Mouse (Mus musculus): ENCODE measurements around the gene Hnrnpa2b1. TPM values are rescaled to one million over a fixed set of nuclear protein-coding genes. Genes with fewer than 3 reads are reported as not detected.

The Hnrnpa2b1 gene
- total and polyA plus RNA-seq, 2 experiments from 2014 or later = 199 to 746 TPM

- ATAC-seq (ENCODE audit: low FRiP score) = no peak
- Histone ChIP-seq H3K9me3 (ENCODE audit: low read length) (no peaks in the 10 kb centered on the region), H3K4me1 (ENCODE audit: insufficient read depth, low read length) (0 out of 2 replicates have a peak, but pooled peaks cover 6% of the 10 kb centered on the region), H3K27ac (ENCODE audit: low read depth, low read length) (no peak overlapping the region), H3K27me3 (ENCODE audit: insufficient read depth, low read length) (no peaks in the 10 kb centered on the region), H3K36me3 (ENCODE audit: insufficient read depth, low read length) (peaks cover 4% of the 10 kb centered on the region; the same call in 1 of the 2 replicates), H3K4me2 (ENCODE audit: low read depth, low read length, poor library complexity, severe bottlenecking) (peak overlapping the region; percentile 47), H3K9ac (replicated peaks; ENCODE audit: low read length, poor library complexity, severe bottlenecking) (peak overlapping the region; percentile 42), H3K4me3 (ENCODE audit: low read depth, low read length) (peak overlapping the region; percentile 96)
- DNase-seq (ENCODE audit: low spot score) = no peak
- no peak for TF ChIP-seq CTCF (IDR thresholded peaks at IDR 0.05)
- 9% methylated on average over 3 of the region's 3 CpGs for WGBS
Observed at GRCm38 (mm10) chr6:51471782-51472181, 2.1 kb upstream of the Hnrnpa2b1 start.

GRCm38 (mm10) chr6:51471179-51471505 lies 1.4 kb upstream of the Hnrnpa2b1 start:
- ATAC-seq (ENCODE audit: low FRiP score) = no peak
- 0% methylated on average over 10 of the region's 10 CpGs for WGBS

GRCm38 (mm10) chr6:51470311-51471178 lies 851 bp upstream of the Hnrnpa2b1 start, which contains the start of gene Cbx3:
Cbx3 (plus strand) TSS chr6:51470360.
- Histone ChIP-seq H3K4me3 (ENCODE audit: low read depth, low read length) (peak within 1 kb of the TSS; percentile 96), H3K9me3 (ENCODE audit: low read length) (no peaks in the 10 kb centered on the region), H3K27me3 (ENCODE audit: insufficient read depth, low read length) (no peaks in the 10 kb centered on the region), H3K36me3 (ENCODE audit: insufficient read depth, low read length) (peaks cover 5% of the 10 kb centered on the region), H3K27ac (ENCODE audit: low read depth, low read length) (peak within 1 kb of the TSS; percentile 98), H3K4me2 (ENCODE audit: low read depth, low read length, poor library complexity, severe bottlenecking) (peak within 1 kb of the TSS; percentile 47), H3K4me1 (ENCODE audit: insufficient read depth, low read length) (0 out of 2 replicates have a peak, but pooled peaks cover 6% of the 10 kb centered on the region), H3K9ac (replicated peaks; ENCODE audit: low read length, poor library complexity, severe bottlenecking) (peak within 1 kb of the TSS; percentile 99)
- TF ChIP-seq CTCF (IDR thresholded peaks at IDR 0.05) = no peak
- ATAC-seq (ENCODE audit: low FRiP score) = peak; percentile 84
- under 1% methylated on average over 67 of the region's 99 CpGs for WGBS
- DNase-seq (ENCODE audit: low spot score) = peak; percentile 95

More at GRCm38 (mm10) chr6:51471179-51471505, 1.4 kb upstream of the Hnrnpa2b1 start:
- H3K36me3 ChIP-seq (ENCODE audit: insufficient read depth, low read length) = no peaks in the 10 kb centered on the region; the same call in 1 of the 2 replicates
- 0 out of 2 replicates have a peak, but pooled peaks cover 6% of the 10 kb centered on the region for H3K4me1 ChIP-seq (ENCODE audit: insufficient read depth, low read length)
- peak overlapping the region; percentile 96 for H3K4me3 ChIP-seq (ENCODE audit: low read depth, low read length)
- H3K4me2 ChIP-seq (ENCODE audit: low read depth, low read length, poor library complexity, severe bottlenecking) = peak overlapping the region; percentile 47
- H3K9ac ChIP-seq (replicated peaks; ENCODE audit: low read length, poor library complexity, severe bottlenecking) = peak overlapping the region; percentile 94
- TF ChIP-seq CTCF (IDR thresholded peaks at IDR 0.05) = no peak
- H3K9me3 ChIP-seq (ENCODE audit: low read length) = no peaks in the 10 kb centered on the region
- H3K27ac ChIP-seq (ENCODE audit: low read depth, low read length) = peak overlapping the region; percentile 98
- no peaks in the 10 kb centered on the region for H3K27me3 ChIP-seq (ENCODE audit: insufficient read depth, low read length)
- no peak for DNase-seq (ENCODE audit: low spot score)

- TF ChIP-seq CTCF (IDR thresholded peaks at IDR 0.05) = no peak; the same call in 1 of the 2 replicates
- Histone ChIP-seq H3K9ac (replicated peaks; ENCODE audit: low read length, poor library complexity, severe bottlenecking) (peak overlapping the region; percentile 99), H3K4me2 (ENCODE audit: low read depth, low read length, poor library complexity, severe bottlenecking) (peak overlapping the region; percentile 50), H3K36me3 (ENCODE audit: insufficient read depth, low read length) (peaks cover 7% of the 10 kb centered on the region), H3K4me3 (ENCODE audit: low read depth, low read length) (peak overlapping the region; percentile 96), H3K9me3 (ENCODE audit: low read length) (no peaks in the 10 kb centered on the region), H3K4me1 (ENCODE audit: insufficient read depth, low read length) (0 out of 2 replicates have a peak, but pooled peaks cover 6% of the 10 kb centered on the region), H3K27ac (ENCODE audit: low read depth, low read length) (peak overlapping the region; percentile 98), H3K27me3 (ENCODE audit: insufficient read depth, low read length) (no peaks in the 10 kb centered on the region)
- peak; percentile 84 for DNase-seq (ENCODE audit: low spot score)
- WGBS = under 1% methylated on average over 62 of the region's 63 CpGs
- peak; percentile 47; the same call in 1 of the 2 replicates for ATAC-seq (ENCODE audit: low FRiP score)
Observed at GRCm38 (mm10) chr6:51468891-51469561, 668 bp downstream of the Hnrnpa2b1 start.

GRCm38 (mm10) chr6:51467649-51468048 lies 2.0 kb downstream of the Hnrnpa2b1 start:
- no peak for ATAC-seq (ENCODE audit: low FRiP score)

More at GRCm38 (mm10) chr6:51467649-51468048, 2.0 kb downstream of the Hnrnpa2b1 start:
- Histone ChIP-seq H3K36me3 (ENCODE audit: insufficient read depth, low read length) (peaks cover 13% of the 10 kb centered on the region), H3K9ac (replicated peaks; ENCODE audit: low read length, poor library complexity, severe bottlenecking) (no peak overlapping the region), H3K27me3 (ENCODE audit: insufficient read depth, low read length) (no peaks in the 10 kb centered on the region), H3K4me2 (ENCODE audit: low read depth, low read length, poor library complexity, severe bottlenecking) (peak overlapping the region; percentile 50), H3K9me3 (ENCODE audit: low read length) (no peaks in the 10 kb centered on the region), H3K4me3 (ENCODE audit: low read depth, low read length) (peak overlapping the region; percentile 96), H3K27ac (ENCODE audit: low read depth, low read length) (no peak overlapping the region), H3K4me1 (ENCODE audit: insufficient read depth, low read length) (0 out of 2 replicates have a peak, but pooled peaks cover 1% of the 10 kb centered on the region)
- DNase-seq (ENCODE audit: low spot score) = peak; percentile 53
- peak; percentile 61 for TF ChIP-seq CTCF (IDR thresholded peaks at IDR 0.05)
- under 1% methylated on average over 2 of the region's 2 CpGs for WGBS

Data from midbrain, postnatal 0 days (tissue).